Mouse (Mus musculus) layer of hippocampus, adult 9-11 months (tissue): ENCODE measurements around the gene Cyb5d1.
A peak's percentile ranks its signal among the peaks of the same experiment; 100 is the strongest.
"Not testable (repeated sequence)": the region's sequence is repeated elsewhere in the genome, so short reads cannot be mapped to it uniquely, and the experiment has no call there.

Source experiments
- DNase-seq: peaks from one replicate; pipeline ENCODE4 v3.0.0; 2022

The Cyb5d1 gene

DNA sequence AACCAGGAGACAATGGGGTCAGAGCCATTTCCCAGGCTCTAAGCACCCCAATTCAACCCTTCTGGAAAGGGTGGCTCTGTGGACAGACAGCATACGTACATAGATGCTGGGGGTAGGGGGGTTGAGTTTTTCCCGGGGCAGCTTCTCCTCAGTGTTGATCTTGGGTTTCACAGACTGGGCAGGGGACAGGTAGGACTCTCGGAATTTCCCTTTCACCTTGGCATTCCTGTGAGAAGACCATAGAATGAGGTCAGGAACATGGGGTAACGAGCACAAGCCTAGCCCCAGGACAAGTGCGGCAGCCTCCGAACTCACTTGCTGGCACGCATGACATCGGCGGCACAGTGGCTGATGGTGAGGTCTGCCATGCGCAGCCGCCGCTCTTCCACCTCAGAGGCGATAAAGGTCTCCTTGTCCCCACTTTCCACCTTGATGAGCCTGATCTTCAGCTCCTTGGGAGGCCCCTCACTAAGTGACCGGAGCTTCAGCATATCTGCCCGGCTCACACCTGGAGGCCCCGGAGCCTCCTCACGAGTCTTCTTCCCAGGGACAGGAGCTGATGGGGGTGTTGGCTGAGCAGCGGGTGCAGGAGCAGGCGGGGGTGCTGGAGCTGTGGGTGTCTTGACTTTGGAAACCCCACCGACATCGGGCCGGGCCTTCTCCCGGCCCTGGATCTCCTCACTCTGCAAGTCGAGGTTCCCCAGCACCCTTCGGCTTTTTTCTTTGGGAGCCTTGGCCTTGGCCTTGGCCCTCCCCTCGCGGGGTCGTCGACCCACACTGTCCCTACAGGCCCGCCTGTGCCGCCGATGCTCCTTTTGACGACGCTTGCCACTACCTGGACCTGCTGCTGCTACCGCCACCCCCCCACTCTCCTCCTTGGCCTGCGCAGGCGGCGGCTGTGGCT, 8.5 kb upstream of the Cyb5d1 start:
- DNase-seq = no peak

DNA sequence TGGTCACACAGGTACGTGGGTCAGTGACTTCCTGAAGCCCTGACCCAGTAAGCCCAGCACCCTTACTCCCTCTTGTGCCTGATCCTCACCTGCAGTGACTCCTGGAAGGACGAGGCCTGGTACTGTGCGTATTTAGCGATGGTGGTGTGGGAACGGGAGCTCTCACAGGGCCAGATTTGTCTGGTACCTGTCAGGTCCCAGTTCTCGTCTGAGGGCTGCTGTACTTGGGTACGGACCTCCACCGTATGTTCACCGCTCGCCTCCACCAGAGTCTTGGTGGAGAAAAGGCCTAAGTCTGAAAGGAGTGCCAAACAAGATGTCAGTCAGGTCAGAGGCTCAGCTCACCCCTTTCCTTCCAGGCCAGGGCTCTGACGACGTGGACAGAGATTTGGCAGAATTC, 6.6 kb upstream of the Cyb5d1 start:
- no peak for DNase-seq

DNA sequence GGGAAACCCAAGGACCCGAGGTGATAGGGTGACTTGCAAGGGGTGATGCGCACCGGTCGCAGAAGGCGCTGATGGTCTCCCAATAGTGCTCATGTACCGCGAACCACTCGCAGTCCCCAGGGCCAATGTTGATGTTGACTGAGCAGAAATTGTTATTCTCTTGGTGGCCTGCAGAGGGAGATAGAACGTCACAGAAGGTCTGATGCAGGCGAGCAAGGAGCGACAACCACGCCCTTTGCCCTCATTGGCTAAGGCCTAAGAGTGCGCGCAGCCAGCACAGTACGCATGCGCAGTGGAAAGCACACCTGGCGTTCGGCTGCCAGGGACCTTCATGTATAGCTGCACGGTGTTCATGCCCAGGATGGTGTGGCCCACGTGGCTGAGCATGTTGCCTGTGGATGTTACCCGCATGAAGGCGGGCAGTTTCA, 5.8 kb upstream of the Cyb5d1 start:
- peak; percentile 93 for DNase-seq

- no peak for DNase-seq
Measured at GRCm38 (mm10) chr11:69400083-69400850, 4.8 kb upstream of the Cyb5d1 start.

- no peak for DNase-seq
Measured at GRCm38 (mm10) chr11:69399201-69400082, 4.0 kb upstream of the Cyb5d1 start.

DNA sequence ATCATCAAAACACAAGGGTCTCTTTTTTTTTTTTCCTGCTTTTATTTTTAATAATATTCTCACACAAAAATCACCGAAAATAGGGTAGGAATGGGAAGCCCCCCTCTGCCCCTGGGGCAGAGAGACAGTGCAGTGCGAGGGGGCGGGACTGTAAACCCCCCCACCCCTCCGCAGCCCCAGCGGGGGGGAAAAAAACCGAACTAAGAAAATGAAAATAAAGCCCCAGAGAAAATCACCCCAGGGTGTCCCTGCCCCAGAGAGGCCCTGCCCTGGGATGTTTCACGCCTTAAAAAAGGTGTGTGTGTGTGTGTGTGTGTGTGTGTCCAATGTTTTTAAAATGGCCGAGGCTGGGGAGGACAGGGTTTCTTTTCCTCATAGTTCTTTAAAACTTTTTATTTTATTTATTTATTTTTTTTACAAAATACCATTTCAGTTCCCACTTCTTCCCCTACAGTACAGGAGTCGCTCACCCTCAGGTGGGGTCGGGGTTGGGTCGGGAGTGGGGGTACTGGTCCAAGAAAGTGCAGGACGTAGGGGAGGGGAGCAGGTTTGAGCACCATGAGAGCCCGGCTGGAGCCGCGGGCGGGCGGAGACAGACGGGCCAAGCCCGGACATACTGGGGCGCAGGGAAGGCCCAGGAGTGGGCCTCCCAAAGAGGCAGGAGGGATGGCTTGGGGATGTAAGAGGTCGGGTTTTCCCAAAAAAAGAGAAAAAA, 3.2 kb upstream of the Cyb5d1 start:
- no peak for DNase-seq

DNA sequence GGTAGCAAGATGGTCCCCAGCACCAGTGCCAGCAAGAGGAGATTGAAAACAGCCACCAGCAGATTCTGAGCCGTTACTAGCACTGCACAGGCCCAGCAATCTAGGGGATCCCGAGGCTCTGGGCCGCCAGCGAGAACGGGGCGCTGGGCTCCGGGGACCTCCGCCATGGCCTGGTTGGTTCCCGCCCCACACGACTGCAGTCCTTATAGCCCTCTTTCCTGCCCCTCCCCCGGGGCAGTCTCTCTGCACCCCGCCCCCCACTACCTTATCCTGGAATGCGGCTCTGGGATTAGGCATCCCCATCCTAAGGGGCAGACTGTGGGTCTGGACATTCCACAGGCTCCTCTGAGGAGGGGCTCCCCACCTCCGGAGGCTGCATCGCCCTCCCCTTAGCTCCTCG, 2.6 kb upstream of the Cyb5d1 start, which contains the start of gene Tmem88:
Gene Tmem88 (minus strand): TSS at position 176 of the 400 bp plus-strand sequence.
- no peak for DNase-seq

GRCm38 (mm10) chr11:69397581-69398057, 2.2 kb upstream of the Cyb5d1 start:
- DNase-seq = no peak

DNA sequence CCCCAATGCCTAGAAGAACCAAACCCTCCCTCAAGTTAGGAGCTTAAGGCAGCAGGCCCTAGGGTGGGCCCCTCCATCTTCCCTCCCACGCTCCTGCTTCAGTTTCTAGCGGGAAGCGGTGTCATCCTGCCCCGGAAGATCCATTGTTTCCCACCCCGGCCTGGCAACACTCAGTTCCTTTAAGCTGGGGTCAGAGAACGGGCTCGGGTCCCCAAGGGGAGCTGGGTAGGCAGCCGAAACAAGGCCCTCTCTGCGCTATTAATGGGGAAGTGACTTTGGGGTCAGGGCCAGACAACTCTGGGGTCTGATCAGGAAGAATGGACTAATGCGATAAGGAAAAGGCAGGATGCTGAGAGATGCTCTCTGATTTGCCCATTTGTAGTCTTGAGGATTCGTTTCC, 1.3 kb upstream of the Cyb5d1 start:
- DNase-seq = no peak

- peak; percentile 99 for DNase-seq
Measured at GRCm38 (mm10) chr11:69395634-69396373, 373 bp upstream of the Cyb5d1 start.

- DNase-seq = not testable (repeated sequence)
Measured at GRCm38 (mm10) chr11:69394591-69395167, 752 bp downstream of the Cyb5d1 start.

DNA sequence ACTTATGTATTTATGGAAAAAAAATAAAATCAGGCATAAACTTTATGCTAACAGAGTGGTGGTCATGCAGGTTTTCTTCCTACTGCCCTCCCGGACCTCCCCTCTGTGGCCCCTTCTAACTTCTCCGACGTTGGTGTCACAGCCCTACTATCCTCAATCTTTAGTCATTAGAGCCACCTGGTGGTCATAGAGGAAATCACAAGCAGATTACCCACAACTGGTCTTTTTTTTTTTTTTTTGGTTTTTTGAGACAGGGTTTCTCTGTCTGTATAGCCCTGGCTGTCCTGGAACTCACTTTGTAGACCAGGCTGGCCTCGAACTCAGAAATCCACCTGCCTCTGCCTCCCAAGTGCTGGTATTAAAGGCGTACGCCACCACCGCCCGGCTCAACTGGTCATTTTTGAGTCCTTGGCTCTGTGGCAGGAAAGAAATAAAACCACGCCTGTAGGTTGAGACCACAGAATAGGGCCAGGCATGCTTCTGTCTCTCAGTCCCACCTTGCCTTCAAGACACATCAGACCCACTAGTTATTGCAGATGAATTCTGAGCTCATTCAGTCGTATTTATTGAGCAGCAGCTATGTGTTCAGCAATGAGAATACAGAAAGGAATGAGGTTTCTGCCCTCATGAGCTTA, 4.9 kb downstream of the Cyb5d1 start:
- DNase-seq = no peak

DNA sequence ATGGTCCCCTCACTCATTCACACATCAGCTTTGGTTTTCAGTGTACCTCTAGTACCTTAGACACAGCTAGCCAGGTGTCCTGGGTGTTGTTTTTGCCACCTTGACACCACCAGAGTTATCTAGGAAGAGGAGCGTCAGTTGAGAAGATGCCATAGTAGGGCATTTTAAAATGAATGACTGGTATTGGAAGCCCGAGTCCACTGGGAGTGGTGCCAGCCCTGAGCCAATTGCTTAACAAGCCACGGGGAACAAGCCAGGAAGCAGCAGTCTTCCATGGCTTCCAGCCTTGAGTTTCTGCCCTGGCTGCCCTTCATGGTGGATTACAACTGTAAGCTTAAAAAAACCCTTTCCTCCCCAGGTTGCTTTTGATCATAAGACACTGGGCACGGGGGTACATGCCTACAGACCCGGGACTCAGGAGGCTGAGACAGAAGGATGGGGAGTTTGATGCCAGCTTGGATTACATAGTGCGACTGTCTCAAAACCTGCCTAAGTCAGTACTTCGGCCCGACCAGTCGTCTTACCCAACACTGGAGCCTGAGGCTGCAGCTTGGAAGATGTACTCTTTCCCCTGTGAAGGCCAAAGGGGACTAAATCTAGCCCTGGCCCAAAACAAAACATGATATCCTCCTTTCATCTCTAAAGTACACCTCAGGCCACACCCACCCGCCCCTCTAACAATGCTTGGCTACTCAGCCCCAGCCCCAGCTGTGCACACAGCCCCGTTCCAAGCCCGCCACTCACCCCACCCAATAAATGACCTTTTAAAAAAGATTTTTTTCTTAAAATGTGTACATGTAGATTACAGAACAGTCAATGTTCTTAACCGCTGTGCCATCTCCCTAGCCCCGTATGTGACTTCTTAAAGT, 5.7 kb downstream of the Cyb5d1 start:
- DNase-seq = no peak

DNA sequence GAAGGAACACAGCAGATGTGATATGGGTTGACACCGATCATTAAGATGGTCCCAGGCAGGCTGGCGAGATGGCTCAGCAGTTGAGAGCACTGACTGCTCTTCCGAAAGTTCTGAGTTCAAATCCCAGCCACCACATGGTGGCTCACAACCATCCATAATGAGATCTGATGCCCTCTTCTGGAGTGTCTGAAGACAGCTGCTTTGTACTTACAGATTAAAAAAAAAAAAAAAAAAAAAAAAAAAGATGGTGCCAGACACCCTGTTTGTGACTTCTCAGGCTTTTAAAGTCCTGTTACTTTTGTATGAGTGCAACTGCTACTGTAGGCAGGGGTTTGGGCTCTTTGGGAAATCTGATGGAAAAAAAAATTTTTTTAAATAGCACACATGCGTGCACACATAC, 6.8 kb downstream of the Cyb5d1 start:
- DNase-seq = no peak

GRCm38 (mm10) chr11:69386758-69387157, 8.7 kb downstream of the Cyb5d1 start:
- no peak for DNase-seq

- no peak for DNase-seq
Measured at GRCm38 (mm10) chr11:69384979-69385378, 10.5 kb downstream of the Cyb5d1 start.

- DNase-seq = no peak
Measured at GRCm38 (mm10) chr11:69382478-69383105, 12.8 kb downstream of the Cyb5d1 start.

- DNase-seq = no peak
Measured at GRCm38 (mm10) chr11:69381356-69381755, 14.1 kb downstream of the Cyb5d1 start.

GRCm38 (mm10) chr11:69379600-69379999, 15.8 kb downstream of the Cyb5d1 start:
- DNase-seq = no peak
